Mouse (Mus musculus) spleen, adult 2 months (tissue): ENCODE results near the gene Olfr262.

Experiments used
- CTCF ChIP-seq: fragments of 200-500 bp; IDR thresholded peaks from 2 replicates; pipeline ENCODE4 v1.5.1; 2011; ENCODE audit warnings: mild to moderate bottlenecking, inconsistent platforms; ENCODE audit not compliant: insufficient read depth, insufficient read length, insufficient replicate concordance; ENCODE audit errors: extremely low read depth
- POLR2A ChIP-seq: fragments of 200-500 bp; IDR thresholded peaks from 2 replicates; pipeline ENCODE4 v1.6.1; 2011; ENCODE audit warnings: low read depth, low read length, inconsistent platforms

DNA sequence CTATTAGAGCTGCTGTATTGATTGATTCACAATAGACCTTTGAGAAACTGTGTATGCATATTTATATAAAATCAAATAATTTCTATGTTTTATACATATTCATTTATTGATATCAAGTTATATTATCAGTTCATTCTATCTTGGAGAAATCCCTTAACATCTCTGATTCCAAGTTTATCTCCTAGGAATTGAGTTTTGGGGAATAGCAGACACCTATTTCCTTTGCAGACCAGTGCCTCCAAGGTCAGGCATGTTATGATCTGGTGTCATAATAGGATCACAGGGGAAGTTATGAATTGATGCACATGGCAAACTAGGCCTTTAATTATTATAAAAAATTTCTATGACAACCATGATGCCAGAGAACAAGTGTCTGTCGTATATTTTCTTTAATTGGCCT is 41.1 kb downstream of the Olfr262 start, which contains the start of gene Olfr1431:
- TF ChIP-seq CTCF, result no peak
- TF ChIP-seq POLR2A, result no peak
